Mouse (Mus musculus): ENCODE measurements around the gene Slc17a4. TPM values are rescaled to one million over a fixed set of nuclear protein-coding genes. Genes with fewer than 3 reads are reported as not detected.

Gene Slc17a4
- total RNA-seq, 1 experiment from 2014 or later = 0.46 TPM

Other genes with a start within 250 kb of the Slc17a4 start
- 114 and 119 TPM in 2 replicates for gene Hist1h2ac, start 231.1 kb downstream of the Slc17a4 start, total RNA-seq (2017)
- gene Hist1h2bc, start 230.8 kb downstream of the Slc17a4 start, total RNA-seq (2017) = 224 and 276 TPM in 2 replicates
- 0.55 and 3.1 TPM in 2 replicates for gene Hist1h1t, start 219.2 kb downstream of the Slc17a4 start, total RNA-seq (2017)
- gene Hist1h4c, start 216.6 kb downstream of the Slc17a4 start, total RNA-seq (2017) = 434 and 555 TPM in 2 replicates
- gene Hfe, start 204.2 kb downstream of the Slc17a4 start, total RNA-seq (2017) = 3.6 and 4.3 TPM in 2 replicates
- gene Hist1h1c, start 176.2 kb downstream of the Slc17a4 start, total RNA-seq (2017) = 753 and 796 TPM in 2 replicates
- gene Hist1h3c, start 169.4 kb downstream of the Slc17a4 start, total RNA-seq (2017) = 801 and 823 TPM in 2 replicates
- gene Hist1h2bb, start 168.3 kb downstream of the Slc17a4 start, total RNA-seq (2017) = 2,989 and 3,536 TPM in 2 replicates
- 2,765 and 2,805 TPM in 2 replicates for gene Hist1h2ab, start 163.9 kb downstream of the Slc17a4 start, total RNA-seq (2017)
- gene Hist1h3b, start 162.7 kb downstream of the Slc17a4 start, total RNA-seq (2017) = 689 and 718 TPM in 2 replicates
- 676 and 902 TPM in 2 replicates for gene Hist1h4b, start 158.0 kb downstream of the Slc17a4 start, total RNA-seq (2017)
- gene Hist1h4a, start 153.8 kb downstream of the Slc17a4 start, total RNA-seq (2017) = 597 and 703 TPM in 2 replicates
- gene Hist1h3a, start 152.6 kb downstream of the Slc17a4 start, total RNA-seq (2017) = 599 and 655 TPM in 2 replicates
- gene Hist1h1a, start 151.3 kb downstream of the Slc17a4 start, total RNA-seq (2017) = 2,071 and 2,536 TPM in 2 replicates
- not detected in 2 replicates for gene Trim38, start 145.1 kb downstream of the Slc17a4 start, total RNA-seq (2017)
- not detected in 2 replicates for gene Slc17a2, start 108.0 kb downstream of the Slc17a4 start, total RNA-seq (2017)
- gene Slc17a3, start 75.6 kb downstream of the Slc17a4 start, total RNA-seq (2017) = not detected in 2 replicates
- gene Slc17a1, start 47.3 kb downstream of the Slc17a4 start, total RNA-seq (2017) = not detected in 2 replicates
- gene Hist1h2ba, start 19.1 kb upstream of the Slc17a4 start, total RNA-seq (2017) = not detected in 2 replicates
- gene Hist1h2aa, start 19.5 kb upstream of the Slc17a4 start, total RNA-seq (2017) = not detected in 2 replicates
- gene Scgn, start 76.2 kb upstream of the Slc17a4 start, total RNA-seq (2017) = not detected in 2 replicates